Mouse (Mus musculus) liver, adult 2 months (tissue): ENCODE measurements around the gene Defb45.

ENCODE experiments used
- CTCF ChIP-seq: fragments of 200-500 bp; IDR thresholded peaks from 2 replicates; pipeline ENCODE4 v1.5.1; 2011; ENCODE audit warnings: low read depth, low read length, control low read depth
- POLR2A ChIP-seq: fragments of 200-500 bp; IDR thresholded peaks from 2 replicates; pipeline ENCODE4 v1.6.1; 2011; ENCODE audit warnings: low read length, control low read depth; ENCODE audit not compliant: insufficient read depth; ENCODE audit errors: extremely low read depth

GRCm38 (mm10) chr2:152626774-152627591 is 27.8 kb upstream of the Defb45 start, which contains the start of gene Rem1:
- TF ChIP-seq POLR2A (no peak), CTCF (no peak)
